Mouse (Mus musculus) brain, adult 10 weeks (tissue): ENCODE data around the gene Lpgat1. TPM values are rescaled to one million over a fixed set of nuclear protein-coding genes. Genes with fewer than 3 reads are reported as not detected.

Experiments
- polyA plus RNA-seq: library from polyadenylated mRNA; stranded (reverse); fragments of 350-450 nt; fragmentation: Illumina TruSeq; extraction: RNeasy Lipid Tissue Mini Kit (QIAGEN cat#74804); gene quantifications from one replicate; pipeline ENCODE4 v1.2.3, GENCODE M21; 2015; ENCODE audit warnings: low read depth, low replicate concordance

Gene Lpgat1
- polyA plus RNA-seq = 103 TPM

GRCm38 (mm10) chr1:191717601-191718498 is at the start of gene Lpgat1:
Gene Lpgat1 (plus strand): TSS chr1:191717834.

DNA sequence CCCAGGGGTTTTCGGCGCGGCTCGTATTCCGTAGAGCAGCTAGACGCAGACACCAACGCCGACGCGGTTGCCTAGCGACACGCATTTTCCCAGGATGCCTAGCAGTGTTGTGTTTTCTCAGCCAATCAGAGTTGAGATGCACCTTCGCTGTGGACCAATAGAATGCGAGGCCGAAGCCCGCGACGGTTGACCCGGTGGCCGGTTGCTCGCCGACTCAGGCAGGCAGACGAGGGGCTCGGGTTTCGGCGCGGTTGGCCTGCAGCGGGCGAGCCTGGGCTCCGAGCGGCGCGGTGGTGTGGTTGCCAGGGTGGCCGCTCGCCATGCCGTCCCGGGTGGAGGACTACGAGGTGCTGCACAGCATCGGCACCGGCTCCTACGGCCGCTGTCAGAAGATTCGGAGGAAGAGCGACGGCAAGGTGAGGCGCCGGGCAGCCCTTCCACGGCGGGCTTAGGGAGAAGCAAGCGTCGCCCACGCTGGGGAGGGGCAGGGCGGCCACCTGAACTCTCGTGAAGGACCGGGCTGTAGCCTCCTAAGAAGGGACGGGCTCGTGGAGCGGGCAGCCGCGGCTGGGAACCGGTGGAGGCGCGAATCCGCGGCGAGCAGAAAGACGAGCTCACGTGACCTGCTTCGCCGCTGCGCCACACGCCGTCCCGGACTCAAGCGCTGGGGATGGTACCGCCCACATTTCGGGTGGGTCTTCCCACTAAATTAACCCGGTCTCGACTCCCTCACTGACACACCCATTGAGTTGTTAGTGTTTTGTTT is 103.9 kb downstream of the Lpgat1 start, which contains the start of gene Nek2:
Gene Nek2 (plus strand): TSS at position 119 of the 766 bp plus-strand sequence.

Other genes starting within 250 kb of the Lpgat1 start
- gene Dtl, start 142.3 kb upstream of the Lpgat1 start, polyA plus RNA-seq = 5.8 TPM
- gene Ints7, start 142.2 kb upstream of the Lpgat1 start, polyA plus RNA-seq = 28.6 TPM
- gene Nek2, start 103.6 kb downstream of the Lpgat1 start, polyA plus RNA-seq = 1.1 TPM
- 14.7 TPM for gene Slc30a1, start 188.9 kb downstream of the Lpgat1 start, polyA plus RNA-seq